Mouse (Mus musculus) c-Kit-positive CD71-positive TER-119-negative erythroid progenitor cells, embryonic 14.5 days (primary cell): ENCODE results near the gene Rhd.
"Not testable (repeated sequence)": the region's sequence is repeated elsewhere in the genome, so short reads cannot be mapped to it uniquely, and the experiment has no call there.

ENCODE experiments used
- DNase-seq: peaks from one replicate; pipeline ENCODE4 v3.0.0-alpha.2; 2013; ENCODE audit warnings: low read depth

The Rhd gene

GRCm38 (mm10) chr4:134858494-134858893, 5.8 kb upstream of the Rhd start:
- DNase-seq: no peak

DNA sequence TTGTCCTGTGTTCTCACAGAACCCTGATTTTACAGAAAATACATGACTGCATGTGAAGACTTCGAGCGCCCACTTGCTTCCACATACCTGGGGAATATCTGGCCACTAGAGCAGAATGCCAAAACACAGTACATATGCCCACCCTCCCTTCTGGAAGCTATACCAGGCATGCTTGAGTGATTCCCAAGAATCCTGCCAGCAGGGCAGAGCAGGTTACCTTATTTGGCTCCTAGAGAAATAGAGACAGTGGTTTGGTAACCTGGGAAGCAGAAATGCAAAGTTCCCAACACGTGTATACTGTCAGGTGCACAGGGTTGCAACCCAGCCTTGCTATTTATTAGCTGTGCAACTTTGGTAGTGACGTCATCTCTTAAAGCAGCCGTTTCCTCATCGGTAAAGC, 2.5 kb upstream of the Rhd start:
- no peak for DNase-seq

GRCm38 (mm10) chr4:134862996-134863395, 1.3 kb upstream of the Rhd start:
- no peak for DNase-seq

GRCm38 (mm10) chr4:134865340-134865739, 1.0 kb downstream of the Rhd start:
- peak; percentile 87 for DNase-seq

DNA sequence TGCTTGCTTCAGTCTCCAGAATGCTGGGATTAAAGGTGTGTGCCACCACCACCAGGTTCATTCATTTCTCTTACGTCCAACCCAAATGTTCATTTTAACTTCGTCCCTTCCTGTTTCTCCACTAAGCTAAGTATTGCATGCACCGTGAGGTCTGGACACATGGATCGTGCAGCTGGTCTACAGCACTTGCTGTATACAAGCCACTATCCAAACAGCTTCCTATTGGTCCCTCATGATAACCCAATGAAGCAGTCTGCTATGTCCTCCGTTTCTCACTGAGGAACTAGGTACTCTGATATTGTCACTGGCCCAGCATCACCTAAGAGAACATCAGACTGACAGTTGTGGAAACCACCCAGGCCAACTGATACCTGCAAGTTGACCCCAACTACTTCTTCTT, 1.5 kb downstream of the Rhd start:
- DNase-seq: no peak

DNA sequence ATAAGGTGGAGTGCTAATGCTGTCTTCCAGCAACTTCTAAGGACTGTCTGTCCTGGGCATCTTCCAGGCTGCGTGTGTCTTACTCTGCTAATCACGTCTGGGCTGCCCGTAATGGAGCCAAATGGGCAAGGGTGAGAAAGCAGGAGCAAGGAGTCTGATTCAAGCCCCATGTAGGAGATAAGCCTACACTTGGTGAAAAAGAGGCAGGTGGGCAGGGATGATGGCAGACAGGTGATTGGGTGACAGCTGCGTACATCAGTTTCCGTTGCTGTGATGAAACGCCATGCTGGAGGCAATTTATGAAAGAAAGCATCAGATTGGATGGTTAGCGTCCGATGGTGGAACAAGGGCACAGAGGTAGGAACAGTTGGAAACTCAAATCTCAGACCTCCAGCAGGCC, 2.9 kb downstream of the Rhd start:
- DNase-seq: no peak

- DNase-seq: no peak
Measured at GRCm38 (mm10) chr4:134867661-134868060, 3.3 kb downstream of the Rhd start.

GRCm38 (mm10) chr4:134868065-134868464, 3.7 kb downstream of the Rhd start:
- no peak for DNase-seq

- DNase-seq: no peak
Measured at GRCm38 (mm10) chr4:134868490-134868889, 4.2 kb downstream of the Rhd start.

- peak; percentile 90 for DNase-seq
Measured at GRCm38 (mm10) chr4:134869068-134869730, 4.9 kb downstream of the Rhd start.

- no peak for DNase-seq
Measured at GRCm38 (mm10) chr4:134869815-134870375, 5.6 kb downstream of the Rhd start.

DNA sequence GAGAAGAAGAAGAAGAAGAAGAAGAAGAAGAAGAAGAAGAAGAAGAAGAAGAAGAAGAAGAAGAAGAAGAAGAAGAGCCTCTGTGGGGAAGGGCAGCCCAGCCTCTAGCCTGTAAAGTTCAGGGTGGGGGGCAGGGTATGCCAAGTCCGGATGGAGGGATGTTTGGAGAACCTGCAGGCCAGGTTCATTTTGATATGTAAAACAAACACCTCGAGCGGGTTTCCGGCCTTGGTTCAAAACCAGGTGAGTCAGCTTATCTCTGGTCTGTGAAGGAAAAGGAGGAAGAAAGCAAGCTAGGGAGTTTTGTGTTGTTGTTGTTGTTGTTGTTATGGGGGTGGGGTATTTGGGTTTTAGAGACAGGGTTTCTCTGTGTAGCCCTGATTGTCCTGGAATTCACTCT, 7.1 kb downstream of the Rhd start:
- DNase-seq: no peak

DNA sequence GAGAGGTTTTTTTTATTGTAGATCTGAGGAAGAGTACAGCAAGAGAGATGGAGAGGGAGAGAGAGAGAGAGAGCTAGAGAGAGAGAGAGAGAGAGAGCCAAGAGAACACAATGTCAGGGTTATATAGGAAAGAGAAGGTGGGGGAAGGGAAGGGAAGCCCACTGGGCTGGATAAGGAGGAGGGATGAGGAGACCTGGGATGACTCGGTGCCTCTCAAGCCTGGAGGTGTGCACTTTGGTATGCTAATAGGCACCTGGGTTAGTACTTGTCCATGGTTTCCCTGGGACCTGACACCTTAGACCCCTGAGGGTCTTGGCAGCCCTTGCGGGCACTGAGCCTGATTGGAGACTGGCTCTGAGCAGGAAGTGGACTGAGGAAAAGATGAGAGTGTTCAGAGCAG, 7.6 kb downstream of the Rhd start:
- DNase-seq: no peak

DNA sequence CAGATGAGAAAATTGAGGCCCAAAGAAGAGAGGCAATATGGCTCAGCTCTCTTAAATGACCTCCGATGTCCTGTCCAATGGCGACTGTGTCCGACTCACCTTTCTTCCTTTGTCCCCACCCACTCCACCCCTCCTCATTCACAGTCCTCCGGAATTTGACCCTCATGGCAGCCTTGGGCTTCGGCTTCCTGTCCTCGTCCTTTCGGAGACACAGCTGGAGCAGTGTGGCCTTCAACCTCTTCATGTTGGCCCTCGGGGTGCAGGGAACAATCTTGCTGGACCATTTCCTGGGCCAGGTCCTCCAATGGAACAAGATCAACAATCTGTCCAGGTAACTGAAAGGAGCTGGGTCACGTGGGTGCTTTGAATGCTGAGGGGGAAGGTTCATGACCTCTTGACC, 11.8 kb downstream of the Rhd start:
- no peak for DNase-seq

DNA sequence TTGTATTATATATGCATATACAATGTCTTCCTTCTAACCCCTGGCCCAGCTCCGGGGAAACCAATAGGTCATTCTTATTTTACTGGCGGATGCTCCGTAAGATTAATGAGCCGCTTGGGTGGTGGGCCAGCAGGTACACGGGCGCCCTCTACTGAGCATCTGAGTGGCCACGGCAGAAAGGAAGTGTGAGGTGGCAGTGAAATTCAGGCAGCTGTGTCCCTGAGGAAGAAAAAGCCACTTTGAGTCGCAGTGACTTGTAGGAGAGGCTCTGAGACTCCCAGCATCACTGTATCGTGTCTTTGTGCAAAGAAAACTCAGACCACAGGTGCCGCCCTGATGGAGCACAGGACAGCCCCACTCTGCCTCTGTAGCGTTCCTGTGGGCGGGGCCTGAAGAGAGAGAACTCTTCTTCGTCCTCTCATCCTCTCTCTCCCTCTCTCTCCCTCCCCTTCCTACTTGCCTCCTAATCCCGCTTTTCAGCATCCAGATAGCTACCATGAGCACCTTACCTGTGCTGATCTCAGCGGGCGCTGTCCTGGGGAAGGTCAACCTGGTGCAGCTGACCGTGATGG, 15.2 kb downstream of the Rhd start:
- DNase-seq: peak; percentile 56

GRCm38 (mm10) chr4:134880041-134880440, 15.7 kb downstream of the Rhd start:
- DNase-seq: no peak

DNA sequence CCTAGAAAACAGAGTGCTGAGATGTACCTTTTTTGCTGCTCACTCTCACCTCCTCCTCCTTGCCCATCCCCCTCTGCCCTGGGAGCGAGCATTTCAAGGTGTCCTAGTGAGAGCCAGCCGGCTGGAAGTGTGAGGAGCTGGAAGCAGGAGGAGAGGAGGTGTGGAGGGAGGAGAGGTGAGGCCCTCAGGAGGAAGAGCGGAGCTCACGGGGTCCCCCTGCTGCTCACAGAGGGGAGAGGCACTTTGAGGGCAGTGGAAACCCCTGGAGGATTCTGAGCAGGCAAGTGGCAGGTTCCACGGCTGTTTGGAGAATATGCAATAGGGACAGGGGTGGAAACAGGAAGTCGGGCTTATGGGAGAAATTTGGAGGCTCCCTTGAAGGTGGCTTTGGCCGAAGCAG, 18.9 kb downstream of the Rhd start:
- peak; percentile 44 for DNase-seq

DNA sequence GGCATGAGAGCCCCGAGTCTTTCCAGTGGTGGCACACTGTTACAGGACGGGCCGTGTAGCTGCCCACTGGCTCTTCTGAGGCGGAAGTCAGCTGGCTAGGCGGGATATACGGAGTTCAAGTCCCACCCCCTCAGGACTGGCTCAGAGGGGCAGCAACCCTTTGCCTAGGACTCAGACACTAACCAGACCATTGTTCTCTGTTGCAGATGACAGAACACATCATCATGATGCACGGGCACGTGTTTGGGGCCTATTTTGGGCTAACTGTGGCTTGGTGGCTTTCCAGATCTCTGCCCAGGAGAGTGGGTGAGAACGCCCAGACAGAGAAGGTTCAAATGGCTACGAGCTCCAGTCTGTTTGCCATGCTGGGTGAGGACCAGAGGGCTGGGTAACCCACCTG, 19.5 kb downstream of the Rhd start:
- DNase-seq: no peak

DNA sequence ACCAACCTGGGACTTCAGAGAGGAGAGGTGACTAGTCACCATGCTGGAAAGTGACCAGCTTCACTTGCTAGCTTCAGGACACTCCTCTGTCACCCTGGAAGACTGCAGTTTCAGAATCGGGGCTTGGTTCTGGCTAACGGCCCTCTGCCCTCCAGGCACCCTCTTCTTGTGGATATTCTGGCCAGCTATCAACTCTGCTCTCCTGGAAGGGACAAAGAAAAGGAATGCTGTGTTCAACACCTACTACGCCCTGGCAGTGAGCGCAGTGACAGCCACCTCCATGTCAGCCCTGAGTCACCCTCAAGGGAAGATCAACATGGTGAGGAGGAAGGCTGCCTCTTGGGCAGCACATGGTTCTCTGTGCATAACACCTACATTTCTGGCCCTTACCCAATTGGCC, 20.0 kb downstream of the Rhd start:
- DNase-seq: no peak

DNA sequence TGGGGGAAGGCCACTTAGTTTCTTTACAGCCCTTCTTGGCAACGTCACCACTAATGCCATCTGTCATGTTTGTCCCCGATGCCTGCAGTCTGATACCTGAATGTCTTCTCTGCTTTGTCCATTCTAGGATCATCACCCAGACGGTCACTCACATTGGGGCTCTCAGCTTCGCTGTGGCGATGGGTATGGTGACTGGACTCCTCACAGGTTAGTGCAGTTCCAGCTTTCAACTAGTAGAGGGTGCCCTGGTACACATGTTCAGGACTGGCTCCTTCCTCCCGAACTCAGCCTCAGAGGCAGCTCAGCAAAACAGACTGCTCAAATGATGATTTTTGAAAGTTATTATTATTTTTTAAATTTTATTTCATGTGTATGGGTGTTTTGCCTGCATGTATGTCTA, 27.8 kb downstream of the Rhd start:
- no peak for DNase-seq

GRCm38 (mm10) chr4:134897256-134897655, 32.9 kb downstream of the Rhd start:
- no peak for DNase-seq

DNA sequence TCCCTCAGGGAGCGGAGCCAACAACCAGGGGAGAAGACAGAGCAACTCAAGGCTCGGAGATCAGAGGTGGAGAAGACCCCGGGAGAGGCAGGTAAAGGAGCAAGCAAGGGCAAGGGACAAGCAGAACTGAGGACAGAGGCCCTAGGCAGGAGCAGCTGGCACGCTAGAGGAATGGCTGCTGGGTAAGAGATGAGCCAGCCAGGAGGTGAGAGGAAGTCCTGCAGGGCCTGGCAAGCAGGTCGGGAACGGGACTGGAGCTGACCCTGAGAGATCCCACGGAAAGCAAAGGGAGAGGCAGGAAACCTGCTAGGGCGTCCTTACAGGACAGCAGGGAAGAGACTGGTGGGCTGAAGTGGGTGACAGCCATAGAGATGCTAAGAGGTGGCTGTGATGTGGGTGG, 36.8 kb downstream of the Rhd start:
- no peak for DNase-seq

GRCm38 (mm10) chr4:134903046-134903445, 38.7 kb downstream of the Rhd start:
- no peak for DNase-seq

DNA sequence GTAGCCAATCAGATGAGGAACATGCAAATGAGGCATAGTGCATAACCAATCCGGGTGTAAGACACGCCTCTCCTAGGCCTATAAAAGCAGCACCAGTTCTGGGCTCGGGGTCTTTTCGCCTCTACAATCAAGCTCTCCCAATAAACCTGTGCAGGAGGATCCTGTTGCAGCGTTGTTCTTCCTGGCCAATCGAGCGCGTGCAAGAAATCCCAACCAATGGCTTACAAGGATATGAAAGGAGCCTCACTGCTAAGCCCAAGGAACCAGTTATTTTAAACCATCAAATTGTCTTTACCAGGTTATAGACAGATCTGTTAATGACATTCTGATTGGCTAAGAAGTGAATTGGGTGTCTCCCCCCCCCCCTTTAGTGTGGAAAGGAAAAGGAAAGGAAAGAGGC, 47.1 kb downstream of the Rhd start:
- DNase-seq: not testable (repeated sequence)
